Mouse (Mus musculus) megakaryocyte, embryonic 14.5 days (primary cell): ENCODE results near the gene Tnfrsf14.

Experiments
- FLI1 ChIP-seq: IDR thresholded peaks from 2 replicates; pipeline ENCODE4 v1.6.1; 2012; ENCODE audit warnings: low read length, inconsistent platforms, mixed read lengths
- GATA1 ChIP-seq: IDR thresholded peaks from 3 replicates; pipeline ENCODE4 v1.6.1; 2012; ENCODE audit warnings: mixed read lengths, low read length, inconsistent platforms, borderline replicate concordance

- TF ChIP-seq GATA1 = no peak
- TF ChIP-seq FLI1 = no peak
Measured at GRCm38 (mm10) chr4:154940156-154940555, 11.8 kb upstream of the Tnfrsf14 start.
